Mouse (Mus musculus): ENCODE data around the gene Mvp. TPM values are rescaled to one million over a fixed set of nuclear protein-coding genes. Genes with fewer than 3 reads are reported as not detected.
A peak's percentile ranks its signal among the peaks of the same experiment; 100 is the strongest.

Mvp gene
- polyA plus RNA-seq, 1 experiment from 2014 or later, result 3.3 TPM

DNA sequence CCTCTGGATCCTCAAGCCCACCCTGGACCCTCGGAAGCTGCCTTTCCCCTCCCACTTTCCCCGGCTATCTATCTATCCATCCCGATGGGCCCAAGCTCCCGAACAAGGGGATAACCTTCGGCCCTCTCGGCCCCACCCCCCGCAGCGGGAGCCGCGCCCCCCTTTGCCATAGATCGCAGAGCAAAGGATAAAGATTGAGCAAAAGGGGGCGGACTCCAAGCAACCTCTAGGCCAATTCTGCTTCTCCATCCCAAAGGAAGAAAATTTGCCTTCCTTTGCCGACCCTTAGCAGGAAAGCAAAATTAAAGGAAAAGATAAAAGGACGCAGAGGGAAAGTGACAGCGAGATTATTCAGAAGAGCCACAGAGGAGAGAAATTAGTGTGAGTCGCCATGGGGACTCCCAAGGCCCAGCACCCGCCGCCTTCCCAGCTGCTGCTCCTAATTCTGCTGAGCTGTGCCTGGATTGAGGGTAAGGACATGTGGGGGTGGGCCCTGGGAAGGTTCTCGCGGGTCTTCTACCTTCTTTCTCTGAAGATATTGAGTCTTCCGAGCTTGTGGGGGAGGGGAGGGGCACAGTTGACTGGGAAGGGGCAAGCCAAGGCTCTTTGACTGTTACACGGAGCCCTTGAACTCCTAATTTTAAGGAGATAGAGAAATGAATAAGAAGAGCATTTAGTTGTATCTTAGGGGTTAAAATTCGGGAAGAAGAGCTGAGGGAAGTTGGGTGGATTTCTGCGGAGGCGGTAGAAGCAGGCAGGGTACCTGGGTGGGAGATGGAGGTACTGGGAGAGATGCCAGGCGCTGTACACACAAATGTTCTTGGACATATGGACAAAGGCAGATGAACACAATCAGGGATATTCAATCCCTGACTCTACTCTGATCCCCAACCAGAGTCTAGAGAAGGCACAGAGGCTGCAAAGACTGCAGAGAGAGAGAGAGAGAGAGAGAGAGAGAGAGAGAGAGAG is 63.5 kb downstream of the Mvp start:
- peaks cover 58% of the 10 kb centered on the region for H3K27me3 ChIP-seq (ENCODE audit: poor library complexity, severe bottlenecking)
- peaks cover 9% of the 10 kb centered on the region; the same call in 1 of the 2 replicates for H3K36me3 ChIP-seq (replicated peaks)
- H3K4me3 ChIP-seq, result peak overlapping the region; percentile 62
- no peaks in the 10 kb centered on the region for H3K9me3 ChIP-seq
- 4% methylated on average over 26 of the region's 26 CpGs for WGBS
- H3K27ac ChIP-seq, result no peak overlapping the region
- DNase-seq (ENCODE audit: extremely low spot score, low spot score), result no peak
- H3K4me1 ChIP-seq, result peaks cover 29% of the 10 kb centered on the region

DNA sequence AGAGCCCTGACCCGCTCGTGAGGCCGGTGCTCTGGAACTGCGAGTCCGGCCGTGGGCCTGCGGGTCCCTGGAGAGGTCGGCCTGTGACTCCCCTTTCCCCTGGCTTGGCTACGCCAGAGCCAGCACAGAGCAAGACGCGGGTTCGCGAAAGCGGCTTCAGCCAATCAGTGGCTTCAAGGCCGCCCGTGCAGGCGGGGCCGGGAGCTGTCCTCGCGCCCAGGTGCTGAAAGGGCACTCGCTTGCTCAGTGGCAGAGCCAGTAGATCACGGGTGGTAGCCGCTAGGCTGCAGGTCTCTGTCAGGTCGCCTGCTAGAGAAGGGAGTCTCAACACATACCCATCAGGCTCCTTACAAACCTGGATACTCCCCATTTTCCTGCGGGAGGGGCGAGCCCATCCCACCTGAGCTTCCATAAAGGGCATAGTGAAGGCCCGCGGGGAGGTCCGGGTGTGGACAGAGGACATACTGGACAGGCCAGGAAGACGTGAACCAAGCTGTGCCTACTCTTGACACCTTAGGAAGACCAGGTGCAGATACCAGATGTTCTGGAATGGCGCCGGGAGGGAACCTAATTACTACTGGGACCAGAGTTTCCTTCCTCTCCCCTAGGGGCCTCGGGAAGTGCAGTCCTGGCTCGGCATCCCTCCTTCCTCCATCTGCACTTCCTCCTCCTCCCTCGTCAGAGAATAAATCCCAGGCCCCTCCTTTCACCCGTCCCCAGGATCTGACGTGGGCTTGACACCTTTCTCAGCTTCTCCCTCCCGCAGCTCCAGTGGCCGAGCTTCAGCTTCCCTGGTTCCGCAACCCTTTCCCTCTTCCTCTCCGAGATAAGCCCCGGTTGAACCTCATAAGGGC is 64.4 kb downstream of the Mvp start, which contains the start of gene Sez6l2:
Gene Sez6l2 (plus strand): TSS at position 771 of the 854 bp plus-strand sequence.
- DNase-seq (ENCODE audit: extremely low spot score, low spot score), result peak; percentile 92
- Histone ChIP-seq H3K27ac (peak within 1 kb of the TSS; percentile 54; the same call in 1 of the 2 replicates), H3K9me3 (no peaks in the 10 kb centered on the region), H3K4me1 (peaks cover 29% of the 10 kb centered on the region), H3K27me3 (ENCODE audit: poor library complexity, severe bottlenecking) (peaks cover 58% of the 10 kb centered on the region), H3K4me3 (peak within 1 kb of the TSS; percentile 62), H3K36me3 (replicated peaks) (peaks cover 15% of the 10 kb centered on the region)
- WGBS, result under 1% methylated on average over 42 of the region's 42 CpGs

DNA sequence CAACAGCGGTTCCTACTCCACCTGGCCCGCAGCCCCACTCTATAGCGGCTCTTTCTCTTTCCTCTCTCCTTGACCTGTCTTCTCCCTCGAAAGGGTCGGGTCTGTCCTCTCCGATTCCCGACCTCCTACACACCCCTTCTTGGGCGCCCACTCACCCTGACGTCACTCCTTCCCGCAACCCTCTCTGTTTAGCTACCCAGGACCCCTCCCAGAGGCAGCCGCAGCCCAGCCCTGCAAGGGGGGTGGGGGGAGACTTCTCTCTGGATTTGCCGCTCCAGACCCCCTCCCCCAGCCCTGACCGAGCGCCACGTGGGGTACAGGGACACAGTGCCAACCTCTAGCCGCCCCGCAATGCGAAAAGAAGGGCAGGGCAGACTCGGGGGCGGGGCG is 65.0 kb downstream of the Mvp start, which contains the start of gene Asphd1:
Gene Asphd1 (minus strand): TSS at position 180 of the 390 bp plus-strand sequence.
- Histone ChIP-seq H3K4me1 (peaks cover 29% of the 10 kb centered on the region), H3K27ac (peak within 1 kb of the TSS; percentile 54; the same call in 1 of the 2 replicates), H3K9me3 (no peaks in the 10 kb centered on the region), H3K36me3 (replicated peaks) (peaks cover 22% of the 10 kb centered on the region), H3K4me3 (peak within 1 kb of the TSS; percentile 62), H3K27me3 (ENCODE audit: poor library complexity, severe bottlenecking) (peaks cover 58% of the 10 kb centered on the region)
- WGBS, result under 1% methylated on average over 21 of the region's 21 CpGs
- no peak for DNase-seq (ENCODE audit: extremely low spot score, low spot score)

DNA sequence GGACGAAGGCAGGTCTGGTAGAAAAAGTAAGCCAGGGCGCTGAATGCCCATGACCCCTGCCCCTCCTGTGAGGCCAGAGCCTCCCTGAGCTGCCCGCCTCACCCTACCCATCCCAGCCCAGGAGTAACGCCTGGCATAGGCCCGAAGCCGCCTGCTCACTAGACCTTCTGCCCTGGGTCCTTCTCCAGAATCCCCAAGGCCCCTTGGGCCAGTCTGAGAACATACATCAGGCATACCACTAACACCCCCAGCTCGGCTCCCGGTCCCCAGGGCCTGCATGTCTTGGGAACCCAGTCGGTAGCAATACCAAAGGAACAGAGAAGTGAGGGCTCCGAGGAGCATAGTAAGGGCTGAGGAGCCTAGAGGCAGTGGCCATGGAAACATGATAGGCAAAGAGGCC is 65.8 kb downstream of the Mvp start:
- WGBS, result 84% methylated on average over 10 of the region's 10 CpGs
- Histone ChIP-seq H3K27me3 (ENCODE audit: poor library complexity, severe bottlenecking) (peaks cover 56% of the 10 kb centered on the region), H3K4me1 (peaks cover 29% of the 10 kb centered on the region)

DNA sequence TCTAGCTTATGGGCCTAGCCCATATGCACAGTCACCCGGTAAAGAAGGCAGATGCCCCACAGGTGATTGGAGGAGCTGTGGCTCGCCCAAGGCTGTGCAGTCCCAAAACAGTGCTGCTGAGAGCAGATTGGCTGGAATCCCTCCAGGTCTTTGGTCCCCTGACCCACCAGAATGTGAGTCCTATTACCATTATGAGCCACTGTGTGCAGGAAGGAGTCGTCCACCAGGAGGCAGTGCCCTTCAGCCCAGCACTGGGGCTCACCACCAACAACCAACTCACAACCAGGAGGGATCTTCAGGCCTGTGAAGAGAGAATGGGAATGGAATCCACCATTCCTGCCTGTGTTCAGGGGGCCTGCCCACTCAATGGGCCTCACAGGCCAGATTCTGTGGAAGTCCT is 67.9 kb downstream of the Mvp start:
- Histone ChIP-seq H3K9me3 (no peaks in the 10 kb centered on the region), H3K36me3 (replicated peaks) (peaks cover 49% of the 10 kb centered on the region), H3K4me1 (peaks cover 28% of the 10 kb centered on the region), H3K27me3 (ENCODE audit: poor library complexity, severe bottlenecking) (peaks cover 35% of the 10 kb centered on the region), H3K27ac (no peak overlapping the region), H3K4me3 (no peak overlapping the region)
- peak; percentile 30 for DNase-seq (ENCODE audit: extremely low spot score, low spot score)
- 47% methylated on average over 3 of the region's 3 CpGs for WGBS

More for the DNA sequence above, 65.8 kb downstream of the Mvp start:
- H3K27ac ChIP-seq, result no peak overlapping the region
- no peaks in the 10 kb centered on the region for H3K9me3 ChIP-seq
- peaks cover 29% of the 10 kb centered on the region for H3K36me3 ChIP-seq (replicated peaks)
- peak overlapping the region; percentile 62; the same call in 1 of the 2 replicates for H3K4me3 ChIP-seq
- DNase-seq (ENCODE audit: extremely low spot score, low spot score), result no peak

DNA sequence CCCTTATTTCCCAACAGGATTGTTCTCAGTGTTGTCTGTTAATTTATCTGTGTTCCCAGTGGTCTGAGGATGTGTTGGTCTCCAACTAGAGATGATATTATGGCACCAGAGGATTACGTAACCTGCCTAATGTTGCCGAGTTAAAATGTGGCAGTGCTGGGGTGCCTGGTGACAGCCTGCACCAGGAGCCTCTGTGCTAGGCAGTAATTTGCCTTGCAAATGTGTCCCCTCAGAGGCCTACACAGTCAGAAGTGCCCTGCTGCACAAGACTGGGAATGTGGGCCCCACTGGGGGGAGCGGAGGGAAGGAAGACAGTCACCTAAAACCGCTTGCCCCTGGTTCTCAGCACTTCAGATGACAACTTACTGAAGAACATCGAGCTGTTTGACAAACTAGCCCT is 72.6 kb downstream of the Mvp start:
- no peak for DNase-seq (ENCODE audit: extremely low spot score, low spot score)
- Histone ChIP-seq H3K9me3 (no peaks in the 10 kb centered on the region), H3K27ac (no peak overlapping the region), H3K27me3 (ENCODE audit: poor library complexity, severe bottlenecking) (no peaks in the 10 kb centered on the region), H3K4me1 (peaks cover 10% of the 10 kb centered on the region; the same call in 1 of the 2 replicates), H3K36me3 (replicated peaks) (peaks cover 83% of the 10 kb centered on the region), H3K4me3 (no peak overlapping the region)
- WGBS, result 85% methylated on average over 5 of the region's 5 CpGs

DNA sequence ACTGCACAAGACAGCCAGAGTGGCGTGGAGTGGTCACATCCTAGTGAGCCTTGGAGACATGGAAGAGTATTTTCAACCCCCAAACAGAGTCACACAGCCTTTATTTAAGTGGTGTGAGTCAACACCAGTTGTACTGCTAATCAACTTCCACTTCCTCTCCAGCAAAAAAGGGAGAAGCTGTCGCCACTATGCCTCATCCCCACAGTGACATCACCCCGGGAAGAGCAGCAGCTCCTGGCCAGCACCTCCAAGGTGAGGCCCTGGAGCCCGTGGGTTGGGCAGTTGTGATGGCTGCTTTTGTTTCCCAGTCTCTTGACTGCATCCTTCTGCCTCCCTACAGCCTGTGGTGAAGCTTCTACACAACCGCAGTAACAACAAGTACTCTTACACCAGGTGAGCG is 73.2 kb downstream of the Mvp start:
- Histone ChIP-seq H3K9me3 (no peaks in the 10 kb centered on the region), H3K4me1 (peaks cover 10% of the 10 kb centered on the region; the same call in 1 of the 2 replicates), H3K27ac (no peak overlapping the region), H3K36me3 (replicated peaks) (peaks cover 84% of the 10 kb centered on the region), H3K27me3 (ENCODE audit: poor library complexity, severe bottlenecking) (no peaks in the 10 kb centered on the region), H3K4me3 (no peak overlapping the region)
- DNase-seq (ENCODE audit: extremely low spot score, low spot score), result no peak
- WGBS, result 50% methylated on average over 6 of the region's 6 CpGs

Small RNA genes within 50 kb of the gene (microRNA-seq; reads per million reads assigned to microRNA genes)
- not detected for gene Gm44343

Other genes with a start within 250 kb of the Mvp start
- gene Gdpd3, start 248.3 kb downstream of the Mvp start, polyA plus RNA-seq (2016; fragmentation: Nextera tagmentation; extraction: Ambion mirVana), result 0.77 and 0.98 TPM in 2 replicates
- gene Ypel3, start 237.7 kb downstream of the Mvp start, polyA plus RNA-seq (2016; fragmentation: Nextera tagmentation; extraction: Ambion mirVana), result 28.9 and 35.0 TPM in 2 replicates
- gene Tbx6, start 233.1 kb downstream of the Mvp start, polyA plus RNA-seq (2016; fragmentation: Nextera tagmentation; extraction: Ambion mirVana), result 0.32 and 0.61 TPM in 2 replicates
- gene Ppp4c, start 222.1 kb downstream of the Mvp start, polyA plus RNA-seq (2016; fragmentation: Nextera tagmentation; extraction: Ambion mirVana), result 413 and 423 TPM in 2 replicates
- gene Fam57b, start 217.0 kb downstream of the Mvp start, polyA plus RNA-seq (2016; fragmentation: Nextera tagmentation; extraction: Ambion mirVana), result 2.6 and 2.9 TPM in 2 replicates
- gene 4930451I11Rik, start 183.0 kb downstream of the Mvp start, polyA plus RNA-seq (2016; fragmentation: Nextera tagmentation; extraction: Ambion mirVana), result not detected in 2 replicates
- 9.8 and 10.1 TPM in 2 replicates for gene Doc2a, start 167.2 kb downstream of the Mvp start, polyA plus RNA-seq (2016; fragmentation: Nextera tagmentation; extraction: Ambion mirVana)
- 57.4 and 65.2 TPM in 2 replicates for gene Hirip3, start 152.6 kb downstream of the Mvp start, polyA plus RNA-seq (2016; fragmentation: Nextera tagmentation; extraction: Ambion mirVana)
- 110 and 117 TPM in 2 replicates for gene Ino80e, start 152.2 kb downstream of the Mvp start, polyA plus RNA-seq (2016; fragmentation: Nextera tagmentation; extraction: Ambion mirVana)
- gene Taok2, start 129.9 kb downstream of the Mvp start, polyA plus RNA-seq (2016; fragmentation: Nextera tagmentation; extraction: Ambion mirVana), result 54.0 and 54.1 TPM in 2 replicates
- gene Tmem219, start 91.7 kb downstream of the Mvp start, polyA plus RNA-seq (2016; fragmentation: Nextera tagmentation; extraction: Ambion mirVana), result 22.2 and 24.9 TPM in 2 replicates
- gene Kctd13, start 85.7 kb downstream of the Mvp start, polyA plus RNA-seq (2016; fragmentation: Nextera tagmentation; extraction: Ambion mirVana), result 17.5 and 18.0 TPM in 2 replicates
- 0.21 TPM in 1 of 2 replicates, not detected in the other for gene Asphd1, start 65.0 kb downstream of the Mvp start, polyA plus RNA-seq (2016; fragmentation: Nextera tagmentation; extraction: Ambion mirVana)
- gene Sez6l2, start 64.1 kb downstream of the Mvp start, polyA plus RNA-seq (2016; fragmentation: Nextera tagmentation; extraction: Ambion mirVana), result 0.72 and 1.2 TPM in 2 replicates
- 84.6 and 85.7 TPM in 2 replicates for gene Cdipt, start 38.7 kb downstream of the Mvp start, polyA plus RNA-seq (2016; fragmentation: Nextera tagmentation; extraction: Ambion mirVana)
- gene Cdiptos, start 38.5 kb downstream of the Mvp start, polyA plus RNA-seq (2016; fragmentation: Nextera tagmentation; extraction: Ambion mirVana), result 0.72 and 1.0 TPM in 2 replicates
- not detected in 2 replicates for gene Pagr1b, start 1.9 kb upstream of the Mvp start, polyA plus RNA-seq (2016; fragmentation: Nextera tagmentation; extraction: Ambion mirVana)
- gene Pagr1a, start 2.7 kb upstream of the Mvp start, polyA plus RNA-seq (2016; fragmentation: Nextera tagmentation; extraction: Ambion mirVana), result 92.7 and 121 TPM in 2 replicates
- 32.6 and 46.7 TPM in 2 replicates for gene Gm42742, start 6.5 kb upstream of the Mvp start, polyA plus RNA-seq (2016; fragmentation: Nextera tagmentation; extraction: Ambion mirVana)
- gene Prrt2, start 6.6 kb upstream of the Mvp start, polyA plus RNA-seq (2016; fragmentation: Nextera tagmentation; extraction: Ambion mirVana), result 3.5 and 4.0 TPM in 2 replicates
- 60.2 and 65.7 TPM in 2 replicates for gene Maz, start 12.4 kb upstream of the Mvp start, polyA plus RNA-seq (2016; fragmentation: Nextera tagmentation; extraction: Ambion mirVana)
- 223 and 226 TPM in 2 replicates for gene Kif22, start 27.9 kb upstream of the Mvp start, polyA plus RNA-seq (2016; fragmentation: Nextera tagmentation; extraction: Ambion mirVana)
- gene Zg16, start 72.7 kb upstream of the Mvp start, polyA plus RNA-seq (2016; fragmentation: Nextera tagmentation; extraction: Ambion mirVana), result not detected in 2 replicates
- gene AI467606, start 76.7 kb upstream of the Mvp start, polyA plus RNA-seq (2016; fragmentation: Nextera tagmentation; extraction: Ambion mirVana), result 0.74 TPM in 2 replicates
- 11.3 and 12.3 TPM in 2 replicates for gene Qprt, start 107.6 kb upstream of the Mvp start, polyA plus RNA-seq (2016; fragmentation: Nextera tagmentation; extraction: Ambion mirVana)
- 0.07 and 0.10 TPM in 2 replicates for gene Spn, start 123.2 kb upstream of the Mvp start, polyA plus RNA-seq (2016; fragmentation: Nextera tagmentation; extraction: Ambion mirVana)
- gene Cd2bp2, start 181.4 kb upstream of the Mvp start, polyA plus RNA-seq (2016; fragmentation: Nextera tagmentation; extraction: Ambion mirVana), result 111 and 114 TPM in 2 replicates
- gene Tbc1d10b, start 193.8 kb upstream of the Mvp start, polyA plus RNA-seq (2016; fragmentation: Nextera tagmentation; extraction: Ambion mirVana), result 27.3 and 29.2 TPM in 2 replicates
- gene Mylpf, start 194.3 kb upstream of the Mvp start, polyA plus RNA-seq (2016; fragmentation: Nextera tagmentation; extraction: Ambion mirVana), result 10.7 and 10.8 TPM in 2 replicates
- gene Zfp553, start 218.4 kb upstream of the Mvp start, polyA plus RNA-seq (2016; fragmentation: Nextera tagmentation; extraction: Ambion mirVana), result 74.7 and 78.3 TPM in 2 replicates
- gene Sept1, start 218.5 kb upstream of the Mvp start, polyA plus RNA-seq (2016; fragmentation: Nextera tagmentation; extraction: Ambion mirVana), result 30.3 and 32.3 TPM in 2 replicates
- gene Zfp771, start 229.7 kb upstream of the Mvp start, polyA plus RNA-seq (2016; fragmentation: Nextera tagmentation; extraction: Ambion mirVana), result 55.8 and 57.7 TPM in 2 replicates
- gene Dctpp1, start 246.1 kb upstream of the Mvp start, polyA plus RNA-seq (2016; fragmentation: Nextera tagmentation; extraction: Ambion mirVana), result 379 and 383 TPM in 2 replicates

All from forebrain, embryonic 10.5 days (tissue).